ENCODE assay signal across 8 mouse cellular contexts in the genomic region with DNA sequence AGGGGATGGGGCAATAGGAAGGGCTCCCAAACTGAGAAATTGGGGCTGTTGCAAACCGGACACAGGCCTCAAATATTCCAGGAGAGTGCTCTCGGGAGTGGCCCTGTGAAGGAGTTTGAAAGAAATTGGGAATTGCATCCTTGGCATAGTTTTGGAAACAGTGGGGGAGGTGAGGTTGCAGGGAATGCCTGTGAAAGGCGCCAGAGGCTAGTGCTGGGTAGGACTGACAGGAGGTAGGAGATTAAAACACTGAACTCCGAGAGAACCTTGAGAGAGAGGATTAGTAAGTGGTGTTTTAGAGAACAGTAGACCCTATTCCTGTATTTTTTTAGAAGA. TPM values are rescaled to one million over a fixed set of nuclear protein-coding genes. Genes with fewer than 3 reads are reported as not detected.
A peak's percentile ranks its signal among the peaks of the same experiment; 100 is the strongest.
DNase-seq lines count a peak whose midpoint lies in the region; ATAC-seq lines count a peak whose summit lies in the region.

No protein-coding gene starts in this region.

- no peak for DNase-seq in cerebellum, postnatal 4 days (ENCODE audit: low spot score in 2 of 2)
- DNase-seq in lung, postnatal 25 days (ENCODE audit: low spot score), result no peak
- no peak for DNase-seq in layer of hippocampus, postnatal 10 days (ENCODE audit: low spot score in 2 of 2)
- DNase-seq in thymus, postnatal 4 days, result no peak

- H3K4me1 ChIP-seq in lung, embryonic 16.5 days (replicated peaks; ENCODE audit: control insufficient read depth, insufficient read depth, low read length), result peaks cover 50% of the 10 kb centered on the region
- peaks cover 39% of the 10 kb centered on the region for H3K4me1 ChIP-seq in intestine, embryonic 16.5 days (ENCODE audit: control insufficient read depth, insufficient read depth, low read length)
- peaks cover 3% of the 10 kb centered on the region; the same call in 1 of the 2 replicates for H3K4me1 ChIP-seq in neural tube, embryonic 14.5 days (ENCODE audit: control insufficient read depth, insufficient read depth, low read length)

- H3K27ac ChIP-seq in lung, embryonic 16.5 days (ENCODE audit: low read length), result peak overlapping the region; percentile 98
- H3K27ac ChIP-seq in intestine, embryonic 16.5 days (ENCODE audit: low read length), result peak overlapping the region; percentile 95
- H3K27ac ChIP-seq in neural tube, embryonic 14.5 days (ENCODE audit: low read depth, low read length), result peak overlapping the region; percentile 92; the same call in 1 of the 2 replicates

- peak overlapping the region; percentile 66 for H3K4me2 ChIP-seq in lung, embryonic 16.5 days (ENCODE audit: low read depth, low read length)
- peak overlapping the region; percentile 66 for H3K4me2 ChIP-seq in intestine, embryonic 16.5 days (ENCODE audit: low read depth, low read length)
- peak overlapping the region; percentile 79 for H3K4me2 ChIP-seq in neural tube, embryonic 14.5 days (ENCODE audit: low read depth, low read length)

- peak overlapping the region; percentile 79 for H3K9ac ChIP-seq in lung, embryonic 16.5 days (ENCODE audit: low read length)
- peak overlapping the region; percentile 74 for H3K9ac ChIP-seq in intestine, embryonic 16.5 days (ENCODE audit: low read depth, low read length)
- H3K9ac ChIP-seq in neural tube, embryonic 14.5 days (replicated peaks; ENCODE audit: low read depth, low read length), result peak overlapping the region; percentile 68

- H3K9me3 ChIP-seq in lung, embryonic 16.5 days (ENCODE audit: control insufficient read depth, low read length), result no peaks in the 10 kb centered on the region
- no peaks in the 10 kb centered on the region for H3K9me3 ChIP-seq in intestine, embryonic 16.5 days (ENCODE audit: control insufficient read depth, low read length)
- no peaks in the 10 kb centered on the region for H3K9me3 ChIP-seq in neural tube, embryonic 14.5 days (ENCODE audit: control insufficient read depth, low read length)

- 0% methylated on average over 4 of the region's 4 CpGs for WGBS in lung, embryonic 16.5 days
- 4% methylated on average over 4 of the region's 4 CpGs for WGBS in intestine, embryonic 16.5 days
- 3% methylated on average over 4 of the region's 4 CpGs for WGBS in neural tube, embryonic 14.5 days

- no peaks in the 10 kb centered on the region for H3K36me3 ChIP-seq in lung, embryonic 16.5 days (ENCODE audit: control insufficient read depth, insufficient read depth, low read length)
- no peaks in the 10 kb centered on the region for H3K36me3 ChIP-seq in intestine, embryonic 16.5 days (ENCODE audit: control insufficient read depth, insufficient read depth, low read length)
- H3K36me3 ChIP-seq in neural tube, embryonic 14.5 days (ENCODE audit: control insufficient read depth, insufficient read depth, low read length), result no peaks in the 10 kb centered on the region

- ATAC-seq in cerebellum, adult (ENCODE audit: insufficient number of reproducible peaks, low FRiP score, low TSS enrichment), result 0 out of 2 replicates have a peak, but pooled peaks have one; percentile 17
- peak; percentile 0; the same call in 1 of the 2 replicates for ATAC-seq in lung, embryonic 16.5 days (ENCODE audit: low read depth)
- peak; percentile 0; the same call in 1 of the 2 replicates for ATAC-seq in intestine, embryonic 16.5 days
- ATAC-seq in neural tube, embryonic 14.5 days (ENCODE audit: low read depth), result no peak; the same call in 1 of the 2 replicates

- no peaks in the 10 kb centered on the region for H3K27me3 ChIP-seq in lung, embryonic 16.5 days (ENCODE audit: control insufficient read depth, insufficient read depth, low read depth, low read length)
- no peaks in the 10 kb centered on the region for H3K27me3 ChIP-seq in intestine, embryonic 16.5 days (replicated peaks; ENCODE audit: control insufficient read depth, insufficient read depth, low read length)
- no peaks in the 10 kb centered on the region for H3K27me3 ChIP-seq in neural tube, embryonic 14.5 days (ENCODE audit: control insufficient read depth, insufficient read depth, low read length)

- peak overlapping the region; percentile 60 for H3K4me3 ChIP-seq in lung, embryonic 16.5 days (ENCODE audit: low read length)
- H3K4me3 ChIP-seq in intestine, embryonic 16.5 days (ENCODE audit: low read length), result peak overlapping the region; percentile 59
- peak overlapping the region; percentile 62 for H3K4me3 ChIP-seq in neural tube, embryonic 14.5 days (ENCODE audit: low read depth, low read length)

RNA-seq across cellular contexts. Expression of a gene that starts 0.6 kb away (rescaled TPM):
- 73.0 and 78.9 TPM in 2 replicates for polyA plus RNA-seq in lung, embryonic 16.5 days (2015; fragmentation: Nextera tagmentation; extraction: Ambion mirVana)
- 62.4 and 65.8 TPM in 2 replicates for polyA plus RNA-seq in intestine, embryonic 16.5 days (2015; fragmentation: Nextera tagmentation; extraction: Ambion mirVana)
- polyA plus RNA-seq in neural tube, embryonic 14.5 days (2014; fragmentation: Nextera tagmentation; extraction: Ambion mirVana), result 22.6 and 29.3 TPM in 2 replicates
- total RNA-seq in layer of hippocampus, postnatal 10 days (2021), result 10 to 100 TPM; 43.9 to 50.2 TPM

RNA-seq across cellular contexts. Expression of a gene that starts 33.5 kb away (rescaled TPM):
- 0.05 TPM in 1 of 2 replicates, not detected in the other for polyA plus RNA-seq in lung, embryonic 16.5 days (2015; fragmentation: Nextera tagmentation; extraction: Ambion mirVana)
- polyA plus RNA-seq in intestine, embryonic 16.5 days (2015; fragmentation: Nextera tagmentation; extraction: Ambion mirVana), result 0.13 TPM in 1 of 2 replicates, not detected in the other
- 0.09 TPM in 1 of 2 replicates, not detected in the other for polyA plus RNA-seq in neural tube, embryonic 14.5 days (2014; fragmentation: Nextera tagmentation; extraction: Ambion mirVana)
- total RNA-seq in layer of hippocampus, postnatal 10 days (2021), result not detected

RNA-seq across cellular contexts. Expression of a gene that starts 40.5 kb away (rescaled TPM):
- 0.14 TPM in 1 of 2 replicates, not detected in the other for polyA plus RNA-seq in lung, embryonic 16.5 days (2015; fragmentation: Nextera tagmentation; extraction: Ambion mirVana)
- polyA plus RNA-seq in intestine, embryonic 16.5 days (2015; fragmentation: Nextera tagmentation; extraction: Ambion mirVana), result not detected in 2 replicates
- polyA plus RNA-seq in neural tube, embryonic 14.5 days (2014; fragmentation: Nextera tagmentation; extraction: Ambion mirVana), result not detected in 2 replicates
- under 1 TPM; 0.11 to 0.14 TPM for total RNA-seq in layer of hippocampus, postnatal 10 days (2021)

RNA-seq across cellular contexts. Expression of a gene that starts 41.5 kb away (rescaled TPM):
- 35.8 and 38.2 TPM in 2 replicates for polyA plus RNA-seq in lung, embryonic 16.5 days (2015; fragmentation: Nextera tagmentation; extraction: Ambion mirVana)
- 20.7 and 23.1 TPM in 2 replicates for polyA plus RNA-seq in intestine, embryonic 16.5 days (2015; fragmentation: Nextera tagmentation; extraction: Ambion mirVana)
- polyA plus RNA-seq in neural tube, embryonic 14.5 days (2014; fragmentation: Nextera tagmentation; extraction: Ambion mirVana), result 49.6 and 54.4 TPM in 2 replicates
- 10 to 100 TPM; 33.9 to 36.4 TPM for total RNA-seq in layer of hippocampus, postnatal 10 days (2021)

RNA-seq across cellular contexts. Expression of a gene that starts 57.6 kb away (rescaled TPM):
- polyA plus RNA-seq in lung, embryonic 16.5 days (2015; fragmentation: Nextera tagmentation; extraction: Ambion mirVana), result 0.73 and 0.84 TPM in 2 replicates
- 1.6 TPM in 2 replicates for polyA plus RNA-seq in intestine, embryonic 16.5 days (2015; fragmentation: Nextera tagmentation; extraction: Ambion mirVana)
- polyA plus RNA-seq in neural tube, embryonic 14.5 days (2014; fragmentation: Nextera tagmentation; extraction: Ambion mirVana), result 0.17 and 0.23 TPM in 2 replicates
- total RNA-seq in layer of hippocampus, postnatal 10 days (2021), result under 1 TPM; 0.30 to 0.40 TPM
